Mouse (Mus musculus) megakaryocyte, embryonic 14.5 days (primary cell): ENCODE measurements around the gene Scd1.

Experiments
- FLI1 ChIP-seq: IDR thresholded peaks from 2 replicates; pipeline ENCODE4 v1.6.1; 2012; ENCODE audit warnings: low read length, inconsistent platforms, mixed read lengths
- GATA1 ChIP-seq: IDR thresholded peaks from 3 replicates; pipeline ENCODE4 v1.6.1; 2012; ENCODE audit warnings: mixed read lengths, low read length, inconsistent platforms, borderline replicate concordance

DNA sequence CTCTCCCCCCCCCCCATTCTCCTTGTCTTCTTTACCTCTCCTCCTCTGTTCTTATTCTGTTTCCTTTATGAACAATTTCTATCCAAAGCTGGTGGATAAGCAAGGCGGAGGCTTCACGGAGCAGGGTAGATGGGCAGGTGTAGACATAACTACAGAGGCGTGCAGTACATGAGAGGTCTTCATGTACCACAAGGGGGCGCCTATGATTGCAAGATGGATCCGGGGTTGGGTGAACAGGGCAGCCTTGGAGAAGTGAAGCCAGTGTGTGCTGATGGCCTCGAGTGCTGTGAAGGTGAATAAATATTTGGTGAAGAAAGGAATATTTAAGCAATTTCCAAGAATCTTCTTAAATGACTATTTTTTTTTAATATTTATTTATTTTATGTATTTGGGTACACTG is 34.7 kb downstream of the Scd1 start:
- TF ChIP-seq GATA1 (no peak), FLI1 (no peak)
